9 mouse cellular contexts compared by ENCODE assay signal in genomic region chr7:45712022-45712757, GRCm38 (mm10). TPM values are rescaled to one million over a fixed set of nuclear protein-coding genes. Genes with fewer than 3 reads are reported as not detected.
DNase-seq lines count a peak whose midpoint lies in the region; ATAC-seq and TF ChIP-seq lines count a peak whose summit lies in the region.
"Had no signal": no experiment of that assay in that cellular context is flagged by ENCODE, and none has a peak within 500 bp of the region (broad histone marks: within the 10 kb centered on the region; RNA-seq: fewer than 3 reads in every experiment).

No protein-coding gene starts in this region.

- no peak for TF ChIP-seq CTCF in lung, adult 2 months (IDR thresholded peaks at IDR 0.05; ENCODE audit: insufficient read depth, low read length)

- no peak overlapping the region for H3K4me2 ChIP-seq in hindbrain, embryonic 13.5 days
- no peak overlapping the region for H3K4me2 ChIP-seq in hindbrain, embryonic 16.5 days (ENCODE audit: low read length)
- H3K4me2 ChIP-seq: midbrain, embryonic 11.5 days had no signal

- no peak overlapping the region for H3K27ac ChIP-seq in hindbrain, embryonic 13.5 days
- H3K27ac ChIP-seq in hindbrain, embryonic 16.5 days (ENCODE audit: low read depth, low read length): no peak overlapping the region

- no peak for ATAC-seq in hindbrain, embryonic 13.5 days (ENCODE audit: low FRiP score)
- ATAC-seq in hindbrain, embryonic 16.5 days: no peak

- peaks cover 40% of the 10 kb centered on the region for H3K36me3 ChIP-seq in hindbrain, embryonic 13.5 days
- peaks cover 30% of the 10 kb centered on the region for H3K36me3 ChIP-seq in hindbrain, embryonic 16.5 days (ENCODE audit: control insufficient read depth, insufficient read depth, low read length)

- no peak overlapping the region for H3K9ac ChIP-seq in hindbrain, embryonic 13.5 days
- no peak overlapping the region for H3K9ac ChIP-seq in hindbrain, embryonic 16.5 days (ENCODE audit: low read depth, low read length)

- peak; percentile 62; the same call in 1 of the 2 replicates for TF ChIP-seq POLR2A in lung, adult 2 months (IDR thresholded peaks at IDR 0.05; ENCODE audit: borderline replicate concordance, extremely low read depth, low read depth, low read length)

- H3K27me3 ChIP-seq in hindbrain, embryonic 13.5 days: no peaks in the 10 kb centered on the region
- H3K27me3 ChIP-seq in hindbrain, embryonic 16.5 days (replicated peaks; ENCODE audit: control insufficient read depth, insufficient read depth, low read length): no peaks in the 10 kb centered on the region

- 79% methylated on average over 21 of the region's 21 CpGs for WGBS in lung, adult 2 months
- WGBS in hindbrain, embryonic 13.5 days: 91% methylated on average over 21 of the region's 21 CpGs
- 88% methylated on average over 21 of the region's 21 CpGs for WGBS in hindbrain, embryonic 16.5 days

- peaks cover 30% of the 10 kb centered on the region for H3K4me1 ChIP-seq in lung, adult 2 months (ENCODE audit: control insufficient read depth, insufficient read depth, low read length)
- H3K4me1 ChIP-seq in hindbrain, embryonic 13.5 days (replicated peaks): peaks cover 73% of the 10 kb centered on the region
- peaks cover 57% of the 10 kb centered on the region for H3K4me1 ChIP-seq in hindbrain, embryonic 16.5 days (ENCODE audit: control insufficient read depth, insufficient read depth, low read depth, low read length)

- peak; percentile 71 to 78 for DNase-seq in gastrocnemius, adult 8-10 months (ENCODE audit: low spot score in 2 of 2)
- DNase-seq in gastrocnemius, adult 18-20 months (ENCODE audit: low spot score): no peak
- DNase-seq in thymus, postnatal 4 days: peak; percentile 29
- DNase-seq in thymus, postnatal 10 days (ENCODE audit: low spot score in 2 of 2): no peak
- peak; percentile 70 for DNase-seq in lung, adult 2 months
- no peak for DNase-seq in right cerebral cortex, adult 18-20 months

- H3K9me3 ChIP-seq in hindbrain, embryonic 13.5 days: no peaks in the 10 kb centered on the region
- no peaks in the 10 kb centered on the region for H3K9me3 ChIP-seq in hindbrain, embryonic 16.5 days (ENCODE audit: control insufficient read depth, low read length)

- H3K4me3 ChIP-seq in lung, adult 2 months (replicated peaks; ENCODE audit: extremely low read depth, low read depth, low read length): no peak overlapping the region
- no peak overlapping the region for H3K4me3 ChIP-seq in hindbrain, embryonic 13.5 days
- no peak overlapping the region for H3K4me3 ChIP-seq in hindbrain, embryonic 16.5 days (ENCODE audit: low read length)

RNA-seq across cellular contexts. Expression of gene Rpl18, which starts 3.1 kb away (rescaled TPM):
- total RNA-seq in gastrocnemius, adult 8-10 months (2022): 100 to 1,000 TPM; 479 to 609 (median 594) TPM
- 100 to 1,000 TPM; 442 to 461 TPM for total RNA-seq in gastrocnemius, adult 18-20 months (2021)
- 1,119 and 1,194 TPM in 2 replicates for polyA plus RNA-seq in lung, adult 2 months (2012; rRNA removed)
- polyA plus RNA-seq in hindbrain, embryonic 13.5 days (2015; fragmentation: Nextera tagmentation; extraction: Ambion mirVana): 626 and 633 TPM in 2 replicates
- polyA plus RNA-seq in hindbrain, embryonic 16.5 days (2015; fragmentation: Nextera tagmentation; extraction: Ambion mirVana): 508 and 537 TPM in 2 replicates

RNA-seq across cellular contexts. Expression of gene Sphk2, which starts 5.6 kb away (rescaled TPM):
- total RNA-seq in gastrocnemius, adult 8-10 months (2022): 10 to 100 TPM; 10.6 to 15.0 (median 13.0) TPM
- total RNA-seq in gastrocnemius, adult 18-20 months (2021): 10 to 100 TPM; 15.2 to 15.6 TPM
- polyA plus RNA-seq in lung, adult 2 months (2012; rRNA removed): 59.7 and 62.4 TPM in 2 replicates
- polyA plus RNA-seq in hindbrain, embryonic 13.5 days (2015; fragmentation: Nextera tagmentation; extraction: Ambion mirVana): 24.1 and 25.0 TPM in 2 replicates
- polyA plus RNA-seq in hindbrain, embryonic 16.5 days (2015; fragmentation: Nextera tagmentation; extraction: Ambion mirVana): 23.9 and 28.3 TPM in 2 replicates

RNA-seq across cellular contexts. Expression of gene Dbp, which starts 7.3 kb away (rescaled TPM):
- total RNA-seq in gastrocnemius, adult 8-10 months (2022): 100 to 1,000 TPM in 3 of 4 experiments, 10 to 100 TPM in 1; 69.5 to 173 (median 143) TPM
- 10 to 100 TPM; 19.4 to 22.9 TPM for total RNA-seq in gastrocnemius, adult 18-20 months (2021)
- 43.1 and 133 TPM in 2 replicates for polyA plus RNA-seq in lung, adult 2 months (2012; rRNA removed)
- polyA plus RNA-seq in hindbrain, embryonic 13.5 days (2015; fragmentation: Nextera tagmentation; extraction: Ambion mirVana): 2.9 and 3.6 TPM in 2 replicates
- 3.2 and 3.3 TPM in 2 replicates for polyA plus RNA-seq in hindbrain, embryonic 16.5 days (2015; fragmentation: Nextera tagmentation; extraction: Ambion mirVana)

RNA-seq across cellular contexts. Expression of gene Fam83e, which starts 8.8 kb away (rescaled TPM):
- under 1 TPM in 2 of 4 experiments, not detected in 2; 0.10 to 0.38 TPM for total RNA-seq in gastrocnemius, adult 8-10 months (2022)
- total RNA-seq in gastrocnemius, adult 18-20 months (2021): under 1 TPM in 1 of 2 experiments, not detected in 1; 0.18 TPM
- 12.2 and 15.0 TPM in 2 replicates for polyA plus RNA-seq in lung, adult 2 months (2012; rRNA removed)
- 0.48 and 0.83 TPM in 2 replicates for polyA plus RNA-seq in hindbrain, embryonic 13.5 days (2015; fragmentation: Nextera tagmentation; extraction: Ambion mirVana)
- polyA plus RNA-seq in hindbrain, embryonic 16.5 days (2015; fragmentation: Nextera tagmentation; extraction: Ambion mirVana): 0.37 and 0.44 TPM in 2 replicates

RNA-seq across cellular contexts. Expression of gene Car11, which starts 12.5 kb away (rescaled TPM):
- 10 to 100 TPM; 14.3 to 18.2 (median 16.1) TPM for total RNA-seq in gastrocnemius, adult 8-10 months (2022)
- total RNA-seq in gastrocnemius, adult 18-20 months (2021): 10 to 100 TPM; 11.1 to 17.3 TPM
- polyA plus RNA-seq in lung, adult 2 months (2012; rRNA removed): 5.1 and 6.2 TPM in 2 replicates
- 38.5 and 41.6 TPM in 2 replicates for polyA plus RNA-seq in hindbrain, embryonic 13.5 days (2015; fragmentation: Nextera tagmentation; extraction: Ambion mirVana)
- polyA plus RNA-seq in hindbrain, embryonic 16.5 days (2015; fragmentation: Nextera tagmentation; extraction: Ambion mirVana): 63.8 and 68.2 TPM in 2 replicates

Comparison
In these comparisons a context has a peak if more than half of its experiments do, and no peak if none do; other contexts are left out.
1. DNase-seq: peak in gastrocnemius, adult 8-10 months (2 of 2), thymus, postnatal 4 days (single experiment) and lung, adult 2 months (single experiment); none in gastrocnemius, adult 18-20 months (single experiment), thymus, postnatal 10 days (0 of 2) and right cerebral cortex, adult 18-20 months (single experiment).